Mouse (Mus musculus): ENCODE measurements around the gene Pttg1.

DNA sequence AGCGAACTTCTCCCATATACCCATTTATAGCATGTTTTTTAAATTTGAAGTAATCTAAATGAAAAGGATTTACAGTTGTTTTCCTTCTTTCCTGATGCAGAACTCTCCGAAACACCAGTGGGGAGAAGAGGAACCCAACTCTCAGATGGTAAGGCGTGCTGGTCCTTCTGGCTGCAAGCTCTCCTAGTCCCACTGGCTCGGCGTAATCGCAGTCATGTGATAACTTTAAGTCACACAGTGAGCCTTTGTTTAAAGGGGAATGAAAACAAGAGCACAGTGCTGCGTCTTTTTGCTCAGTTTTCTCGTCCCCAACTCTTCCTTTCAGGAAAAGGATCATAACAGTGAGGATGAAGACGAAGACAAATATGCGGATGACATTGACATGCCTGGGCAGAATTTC is 15.1 kb upstream of the Pttg1 start:
- TF ChIP-seq POLR2A (IDR thresholded peaks at IDR 0.05; ENCODE audit: low read depth, low read length) (no peak), CTCF (conservative IDR thresholded peaks at IDR 0.05 in 1 of 2, IDR thresholded peaks at IDR 0.05 in 1 of 2; ENCODE audit: low read depth in 2 of 2, low read length in 2 of 2) (no peak), RAD21 (IDR thresholded peaks at IDR 0.05; ENCODE audit: low read depth, low read length) (no peak), ETS1 (conservative IDR thresholded peaks at IDR 0.05; ENCODE audit: low read depth, low read length) (no peak), EP300 (IDR thresholded peaks at IDR 0.05; ENCODE audit: low read length) (no peak)
